Mouse (Mus musculus) testis, adult 2 months (tissue): ENCODE results near the gene Prr7.

Source experiments
- CTCF ChIP-seq: fragments of 200-500 bp; IDR thresholded peaks from 2 replicates; pipeline ENCODE4 v1.5.1; 2012; ENCODE audit warnings: low read depth, mild to moderate bottlenecking, inconsistent platforms, low read length, moderate library complexity; ENCODE audit not compliant: control insufficient read depth, insufficient read depth, insufficient replicate concordance
- POLR2A ChIP-seq: fragments of 200-500 bp; IDR thresholded peaks from 2 replicates; pipeline ENCODE4 v1.6.1; 2012; ENCODE audit warnings: low read depth, mild to moderate bottlenecking, inconsistent platforms, low read length, moderate library complexity; ENCODE audit not compliant: control insufficient read depth

DNA sequence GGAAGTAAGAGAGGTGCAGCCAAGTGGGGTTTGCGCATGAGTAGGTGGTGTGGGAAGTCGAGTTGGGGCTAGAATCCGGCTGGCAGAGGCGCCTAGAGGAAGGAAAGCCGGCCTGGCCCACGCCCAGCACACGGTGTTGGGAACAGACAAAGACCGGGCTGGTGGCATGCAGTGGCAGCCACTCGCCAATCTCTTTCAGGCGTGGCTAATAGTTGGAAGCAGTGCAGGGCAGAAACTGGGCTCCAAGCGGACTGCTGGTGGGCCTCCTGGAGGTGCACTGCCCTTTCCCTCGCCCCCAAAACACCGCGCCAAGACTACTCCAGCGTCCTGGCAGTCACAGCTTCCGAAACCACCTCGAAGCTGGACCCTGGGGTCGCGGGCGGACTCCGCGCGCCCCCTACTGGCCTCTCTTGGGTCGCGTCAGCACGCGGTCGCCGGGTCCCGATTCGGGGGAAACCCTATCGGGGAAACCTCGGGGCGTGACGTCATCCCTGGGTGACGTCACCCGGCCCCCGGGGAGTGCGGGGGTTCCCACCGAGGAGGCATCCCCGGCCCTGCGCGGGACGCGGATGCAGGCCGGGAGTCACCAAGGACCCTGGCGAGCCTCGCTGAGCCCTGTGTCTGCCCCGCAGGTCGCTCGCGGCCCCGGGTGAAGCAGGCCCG, 7.2 kb downstream of the Prr7 start:
- peak; percentile 65 for TF ChIP-seq CTCF
- TF ChIP-seq POLR2A = 0 out of 2 replicates have a peak, but pooled peaks have one; percentile 12
